Mouse (Mus musculus) gastrocnemius, adult 2 months (tissue): ENCODE measurements around the gene Dab1. TPM values are rescaled to one million over a fixed set of nuclear protein-coding genes. Genes with fewer than 3 reads are reported as not detected.

ENCODE experiments used
- DNase-seq: peaks from one replicate; pipeline ENCODE4 v3.0.0; 2022
- H3K27ac ChIP-seq: fragments of 200-600 bp; 2 replicates; pipeline ENCODE4 v1.8.1; 2022; ENCODE audit warnings: mild to moderate bottlenecking
- H3K4me3 ChIP-seq: fragments of 200-600 bp; 2 replicates; pipeline ENCODE4 v1.8.1; 2022; ENCODE audit warnings: mild to moderate bottlenecking, moderate library complexity
- CTCF ChIP-seq: fragments of 200-600 bp; IDR thresholded peaks from 2 replicates; pipeline ENCODE4 v1.8.1; 2022; ENCODE audit warnings: antibody characterized with exemption, mild to moderate bottlenecking, moderate library complexity
- intact Hi-C: fragments of 180-260 bp; cut with DNase I; formaldehyde crosslinking; loops from one replicate; pipeline ENCODE4 v1.15.1; 2025
- total RNA-seq, 2 experiments: library from RNA; stranded (reverse); gene quantifications; 2 replicates each; pipeline ENCODE4 v1.2.3; 2021

Dab1 gene
- total RNA-seq, 2 experiments from 2014 or later: 0.05 to 0.25 TPM

DNA sequence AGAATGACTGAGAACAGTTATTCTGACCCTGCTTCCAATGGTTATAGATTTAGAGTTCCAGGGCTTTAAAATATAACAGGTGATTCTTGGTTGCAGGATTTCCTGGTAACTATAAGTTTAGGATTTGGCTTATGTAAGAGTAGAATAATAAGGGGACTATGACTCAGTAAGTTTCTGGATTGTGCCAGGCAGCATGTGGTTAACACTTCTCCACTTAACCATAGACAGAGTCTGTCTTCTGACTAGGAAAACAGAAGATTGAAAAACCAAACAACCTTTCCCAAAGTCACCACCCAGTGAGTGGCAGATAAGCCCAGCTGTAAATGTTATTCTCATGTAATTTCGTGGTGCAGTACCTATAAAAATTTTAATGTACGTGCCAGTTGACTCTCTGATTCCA lies 688.6 kb downstream of the Dab1 start:
- no peak for DNase-seq
- H3K27ac ChIP-seq: no peak overlapping the region
- intact Hi-C loops: no loop called here
- H3K4me3 ChIP-seq: no peak overlapping the region
- no peak for TF ChIP-seq CTCF

DNA sequence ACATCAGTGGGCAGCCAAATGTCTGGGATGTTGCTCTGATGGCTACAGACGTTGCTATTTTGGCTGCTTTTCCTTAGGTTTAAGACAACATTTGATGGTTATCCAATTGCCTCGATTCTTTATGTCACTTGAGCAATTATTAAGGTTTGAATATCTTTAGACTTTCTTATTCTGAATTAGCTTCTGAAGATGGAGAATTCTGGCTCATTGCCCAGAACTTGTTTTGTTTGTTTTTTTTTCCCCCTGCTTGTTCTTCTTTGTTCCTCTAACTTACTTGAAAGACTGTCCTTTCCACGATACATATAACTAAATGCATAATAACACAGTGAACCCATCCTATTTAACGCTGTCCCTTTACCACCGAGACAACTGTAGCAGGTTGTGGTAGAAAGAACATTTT lies 707.1 kb downstream of the Dab1 start:
- intact Hi-C loops: no loop called here
- TF ChIP-seq CTCF: no peak
- H3K4me3 ChIP-seq: no peak overlapping the region
- DNase-seq: no peak
- no peak overlapping the region for H3K27ac ChIP-seq

DNA sequence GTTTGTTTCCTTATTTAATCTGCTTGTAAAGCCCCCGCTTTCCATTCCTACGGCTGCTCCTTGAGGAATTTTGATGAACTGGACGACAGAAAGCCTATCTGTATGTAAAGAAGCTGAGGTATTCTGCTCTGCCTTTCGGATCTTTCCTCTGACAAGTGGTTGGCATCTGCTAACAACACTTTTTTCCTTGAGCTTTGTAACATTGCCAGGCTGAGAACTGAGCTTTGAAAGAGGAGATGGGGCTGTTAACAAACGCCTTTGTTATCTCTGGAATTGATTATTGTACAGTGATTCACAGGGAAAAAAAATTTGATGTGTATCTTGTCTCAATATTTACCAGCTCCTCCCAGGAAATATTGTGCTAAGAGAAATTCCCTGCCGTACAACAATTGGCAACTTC lies 712.7 kb downstream of the Dab1 start:
- TF ChIP-seq CTCF: no peak
- DNase-seq: no peak
- H3K27ac ChIP-seq: no peak overlapping the region
- H3K4me3 ChIP-seq: no peak overlapping the region
- intact Hi-C loops: no loop called here

DNA sequence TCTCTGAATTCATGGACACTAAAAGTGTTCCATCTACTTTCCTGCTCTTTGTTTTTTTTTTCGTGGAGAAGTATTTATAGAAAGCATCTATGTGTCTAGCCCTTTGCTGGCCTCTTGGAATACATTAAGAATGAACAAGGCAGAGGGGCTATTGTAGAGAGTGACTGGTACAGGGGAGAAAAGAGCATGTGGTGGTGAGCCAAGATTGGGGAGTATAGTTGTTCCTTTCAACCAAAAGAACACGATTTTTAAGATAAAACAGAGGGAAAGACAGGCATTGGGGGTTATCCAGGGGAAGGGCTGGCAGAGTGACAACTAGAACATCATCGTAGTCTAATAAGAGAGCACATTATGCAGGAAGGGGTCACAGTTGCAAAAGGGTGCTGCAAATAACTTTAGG lies 713.2 kb downstream of the Dab1 start:
- no peak overlapping the region for H3K27ac ChIP-seq
- DNase-seq: no peak
- intact Hi-C loops: no loop called here
- no peak overlapping the region for H3K4me3 ChIP-seq
- no peak for TF ChIP-seq CTCF

DNA sequence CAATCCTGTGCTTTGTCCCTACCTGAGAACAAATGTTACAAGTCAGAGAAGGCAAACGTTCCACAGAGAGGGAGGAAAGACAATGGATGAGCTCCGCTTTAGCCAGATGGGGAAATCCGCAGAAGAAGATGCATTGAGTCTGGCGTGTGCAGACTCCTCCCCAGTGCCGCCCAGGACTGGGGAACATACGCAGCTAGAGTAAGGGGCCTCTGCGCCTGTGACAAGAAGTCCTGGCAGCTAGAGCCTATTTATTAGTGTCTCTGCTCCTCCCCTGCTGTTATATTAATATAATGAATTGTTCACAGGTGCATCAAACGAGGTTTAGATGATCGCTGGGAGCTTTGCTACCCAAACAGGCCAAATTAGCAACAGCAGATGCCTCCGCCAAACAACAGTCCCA lies 718.1 kb downstream of the Dab1 start:
- intact Hi-C loops: no loop called here
- H3K4me3 ChIP-seq: no peak overlapping the region
- TF ChIP-seq CTCF: no peak
- no peak overlapping the region for H3K27ac ChIP-seq
- DNase-seq: no peak

DNA sequence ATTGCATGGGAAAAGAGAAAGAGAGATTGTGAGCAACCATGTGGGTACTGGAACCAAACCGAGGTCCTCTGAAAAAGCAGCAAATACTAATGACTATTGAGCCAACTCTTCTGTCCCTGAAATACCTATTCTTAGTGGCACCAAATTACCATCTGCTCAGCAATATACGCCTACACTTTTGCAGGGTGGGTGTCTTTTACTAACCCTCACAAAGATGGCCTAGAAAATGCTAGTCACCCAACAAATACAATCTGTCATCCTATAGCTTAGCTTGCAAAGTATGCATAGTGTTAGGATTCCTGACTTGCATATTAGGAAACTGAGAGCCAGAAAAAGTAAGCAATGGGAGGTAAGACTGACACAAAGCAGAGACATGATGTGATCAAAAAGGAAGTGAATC lies 719.2 kb downstream of the Dab1 start:
- Histone ChIP-seq H3K27ac (no peak overlapping the region), H3K4me3 (no peak overlapping the region)
- no peak for DNase-seq
- no peak for TF ChIP-seq CTCF
- intact Hi-C loops: no loop called here

DNA sequence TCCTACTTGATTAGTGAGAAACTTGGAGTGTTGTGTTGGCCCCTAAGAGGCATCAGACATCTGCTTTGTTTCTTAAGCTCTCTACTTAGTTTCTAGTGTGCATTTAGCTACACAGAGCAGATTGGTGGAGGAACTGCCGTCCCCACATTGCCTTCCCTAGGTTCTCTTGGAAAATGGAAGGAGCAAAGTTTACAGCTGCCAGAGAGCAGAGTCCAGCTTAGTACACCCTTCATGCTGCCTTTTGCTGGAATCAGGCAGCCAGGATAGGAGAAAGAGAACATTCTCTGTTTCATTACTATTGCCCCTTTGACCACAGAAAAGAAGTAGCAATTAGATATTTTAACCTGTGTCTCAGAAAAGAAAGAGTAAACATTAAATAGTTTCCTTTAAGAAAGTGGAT lies 742.2 kb downstream of the Dab1 start:
- no peak for TF ChIP-seq CTCF
- DNase-seq: no peak
- H3K4me3 ChIP-seq: no peak overlapping the region
- intact Hi-C loops: no loop called here
- no peak overlapping the region for H3K27ac ChIP-seq

DNA sequence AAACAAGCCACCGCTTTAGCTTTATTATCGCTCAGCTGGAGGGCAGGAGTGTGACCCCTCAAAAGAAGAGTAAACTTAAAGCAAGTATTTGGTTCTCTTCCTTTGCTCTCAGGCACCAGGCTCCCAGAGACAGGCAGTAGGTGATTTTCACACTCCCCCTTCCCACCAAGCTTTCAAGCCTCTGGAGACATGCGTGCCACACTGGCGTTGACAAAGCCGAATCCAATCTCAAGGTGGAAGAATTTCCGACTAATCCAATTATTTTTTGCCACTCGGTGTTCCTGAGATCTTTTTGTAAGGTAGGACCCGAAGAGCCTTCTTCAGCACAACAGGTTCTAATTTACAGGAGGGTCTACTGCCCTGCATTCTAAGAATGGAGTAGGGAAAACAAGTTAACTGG lies 747.3 kb downstream of the Dab1 start:
- DNase-seq: no peak
- Histone ChIP-seq H3K4me3 (peak overlapping the region; percentile 74), H3K27ac (no peak overlapping the region)
- intact Hi-C loops: no loop called here
- no peak for TF ChIP-seq CTCF

DNA sequence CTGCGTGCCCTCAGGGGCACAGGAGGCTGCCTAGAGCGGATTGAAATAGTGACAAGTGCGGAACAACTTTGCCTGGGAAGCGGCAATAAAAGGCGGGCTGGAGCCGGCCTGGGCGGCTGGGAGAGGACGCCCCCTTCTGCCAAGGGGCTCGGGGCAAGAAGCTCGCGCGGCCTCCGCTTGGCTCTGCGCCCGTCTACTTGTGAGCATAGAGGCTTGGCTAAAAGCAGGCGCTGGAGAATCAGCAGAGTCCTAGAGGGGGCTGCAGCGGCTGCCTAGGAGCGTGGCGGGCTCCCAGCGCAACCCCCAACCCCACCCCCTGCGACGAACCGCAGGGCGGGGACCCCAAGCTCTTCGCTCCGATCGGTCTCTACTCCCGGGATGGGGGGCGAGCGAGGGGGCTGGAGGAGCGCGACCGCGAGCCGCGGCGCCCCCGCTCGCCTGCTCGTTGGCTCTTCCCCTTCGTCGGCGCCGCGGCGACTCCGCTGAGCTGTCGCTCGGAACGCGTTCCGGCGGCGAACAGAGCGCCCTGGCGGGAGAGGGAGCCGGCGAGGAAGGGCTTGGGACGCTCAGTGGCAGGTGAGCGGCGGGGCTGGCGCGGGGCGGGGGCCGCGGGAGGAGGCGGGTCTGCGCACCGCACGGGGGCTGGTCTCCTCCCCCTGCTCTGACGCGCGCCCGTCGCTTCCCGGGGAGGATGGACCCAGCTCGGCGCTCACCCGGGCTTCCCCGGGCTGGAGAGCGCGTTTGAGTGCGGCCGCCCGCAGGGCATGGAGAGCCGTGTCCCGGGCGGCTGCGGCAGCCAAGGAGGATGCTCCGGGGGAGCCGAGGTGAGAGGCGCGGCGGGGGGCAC lies 748.0 kb downstream of the Dab1 start:
- intact Hi-C loops: no loop called here
- peak; percentile 47 for TF ChIP-seq CTCF
- peak; percentile 59 for DNase-seq
- Histone ChIP-seq H3K4me3 (peak overlapping the region; percentile 74), H3K27ac (no peak overlapping the region)

DNA sequence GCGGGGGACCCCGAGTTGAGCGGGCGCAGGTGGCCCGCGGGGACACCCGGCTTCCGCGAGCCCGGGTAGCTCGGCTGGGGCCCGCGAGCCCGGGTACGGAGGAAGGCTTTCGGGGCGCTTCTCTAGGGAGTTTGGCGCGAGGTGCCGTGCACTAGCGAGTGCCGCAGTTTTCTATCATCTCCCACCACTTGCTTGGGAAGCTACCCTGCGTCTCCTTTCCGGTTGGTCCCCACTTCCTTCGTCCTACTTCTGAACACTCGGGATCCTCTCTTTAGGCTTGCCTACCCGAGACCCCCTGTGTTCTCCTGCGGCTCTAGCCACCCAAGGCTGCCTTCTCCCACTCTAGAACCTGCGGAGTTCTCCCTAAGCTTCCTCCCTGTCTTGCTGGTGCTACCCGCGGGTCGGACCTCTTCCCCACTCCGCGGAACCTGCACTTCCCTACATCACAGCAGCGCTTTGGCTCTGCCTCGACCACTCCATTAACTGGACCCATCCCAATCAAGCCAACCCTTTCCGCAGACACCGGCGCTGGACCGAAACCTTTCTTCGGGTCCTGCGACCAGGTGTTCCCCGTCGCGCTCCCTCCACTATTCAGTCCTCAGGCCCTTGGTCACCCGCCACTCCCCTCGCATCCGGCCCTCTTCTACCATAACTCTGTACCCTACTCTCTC lies 748.7 kb downstream of the Dab1 start:
- Histone ChIP-seq H3K4me3 (peak overlapping the region; percentile 74), H3K27ac (no peak overlapping the region)
- no peak for DNase-seq
- intact Hi-C loops: no loop called here
- no peak for TF ChIP-seq CTCF

DNA sequence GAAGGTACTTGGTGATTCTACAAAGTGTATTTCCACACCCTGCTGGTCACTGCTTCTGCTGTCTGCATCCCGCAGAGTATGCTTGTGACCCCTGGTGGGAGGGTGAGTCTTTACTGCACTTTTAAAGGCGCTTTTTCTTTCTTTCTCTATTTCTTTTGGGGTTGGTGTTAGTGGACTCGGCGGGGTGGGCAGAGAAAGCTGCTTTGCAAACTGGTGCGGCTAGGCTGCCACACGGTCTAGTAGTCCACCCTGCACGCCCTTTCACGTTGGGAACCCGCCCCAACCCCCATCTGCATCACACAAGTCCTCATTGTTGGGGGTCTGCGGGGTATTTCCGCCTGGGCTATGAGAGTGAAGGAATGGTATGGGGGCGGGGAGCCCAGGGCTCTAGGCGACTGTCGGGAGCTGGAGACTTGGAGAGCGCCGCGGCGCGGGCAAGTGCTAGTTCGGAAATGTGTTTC lies 749.4 kb downstream of the Dab1 start:
- intact Hi-C loops: no loop called here
- no peak for TF ChIP-seq CTCF
- no peak for DNase-seq
- Histone ChIP-seq H3K27ac (no peak overlapping the region), H3K4me3 (peak overlapping the region; percentile 74)

DNA sequence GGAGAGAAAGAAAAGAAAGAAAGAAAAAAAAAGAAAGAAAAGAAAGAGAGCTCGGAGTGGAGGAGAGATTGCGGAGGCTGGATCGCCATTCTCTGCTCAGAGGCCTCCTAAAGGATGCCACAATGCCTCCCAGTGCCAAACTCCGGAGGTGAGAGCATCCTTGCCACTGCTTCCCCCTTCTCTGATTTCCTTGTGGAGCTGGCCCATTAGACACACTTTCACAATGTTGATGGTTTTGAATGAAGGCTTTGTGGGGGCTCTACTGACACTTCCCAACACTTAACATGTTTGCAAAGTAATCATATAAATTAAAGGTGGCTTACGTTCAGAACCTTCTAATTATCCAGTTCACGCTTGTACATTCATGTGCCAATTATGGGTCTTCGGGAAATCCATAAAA lies 749.9 kb downstream of the Dab1 start:
- no peak for TF ChIP-seq CTCF
- intact Hi-C loops: no loop called here
- Histone ChIP-seq H3K4me3 (peak overlapping the region; percentile 74; the same call in 1 of the 2 replicates), H3K27ac (no peak overlapping the region)
- no peak for DNase-seq

DNA sequence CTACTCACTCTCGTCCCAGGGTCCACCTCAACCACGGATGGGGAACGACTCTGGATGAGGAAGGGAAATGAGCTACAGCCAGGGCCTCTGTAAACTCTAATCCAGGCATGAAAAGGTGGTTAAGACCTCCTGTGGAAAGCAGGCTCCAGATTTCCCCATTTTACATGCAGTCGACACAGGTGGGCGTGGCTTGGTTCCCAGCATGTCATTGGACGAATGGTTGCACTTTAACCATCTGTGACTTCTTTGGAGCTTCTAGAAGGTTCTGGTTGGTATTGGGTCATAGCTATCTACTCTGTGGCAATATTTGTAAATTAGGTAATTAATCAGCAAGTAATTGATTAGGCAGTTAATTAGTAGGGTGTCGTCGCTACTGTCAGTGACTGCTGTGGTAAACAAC lies 752.0 kb downstream of the Dab1 start:
- intact Hi-C loops: no loop called here
- no peak for DNase-seq
- H3K27ac ChIP-seq: no peak overlapping the region
- TF ChIP-seq CTCF: no peak
- no peak overlapping the region for H3K4me3 ChIP-seq
